Mouse (Mus musculus) intestine, postnatal 0 days (tissue): ENCODE results near the gene Trim41. TPM values are rescaled to one million over a fixed set of nuclear protein-coding genes. Genes with fewer than 3 reads are reported as not detected.
"Not testable (repeated sequence)": the region's sequence is repeated elsewhere in the genome, so short reads cannot be mapped to it uniquely, and the experiment has no call there.

ENCODE experiments used
- ATAC-seq: fragments of 200-750 bp; cut with Nextera tagmentation; 2 replicates; pipeline ENCODE4 v1.8.0; 2017; ENCODE audit warnings: mild to moderate bottlenecking, moderate TSS enrichment, moderate library complexity
- H3K27ac ChIP-seq: fragments of 300-500 bp; sonication (generic); 2 replicates; pipeline ENCODE4 v1.5.1; 2014; ENCODE audit warnings: mild to moderate bottlenecking, low read depth, low read length, moderate library complexity
- H3K27me3 ChIP-seq: fragments of 300-500 bp; sonication (generic); replicated peaks from 2 replicates; pipeline ENCODE4 v1.6.1; 2014; ENCODE audit warnings: low read length, mixed read lengths; ENCODE audit not compliant: control insufficient read depth, insufficient read depth
- H3K36me3 ChIP-seq: fragments of 300-500 bp; sonication (generic); 2 replicates; pipeline ENCODE4 v1.6.1; 2014; ENCODE audit warnings: mild to moderate bottlenecking, moderate library complexity; ENCODE audit not compliant: control insufficient read depth, insufficient read depth
- H3K4me1 ChIP-seq: fragments of 300-500 bp; sonication (generic); replicated peaks from 2 replicates; pipeline ENCODE4 v1.6.1; 2014; ENCODE audit warnings: antibody characterized with exemption, low read length, mixed read lengths; ENCODE audit not compliant: control insufficient read depth, insufficient read depth
- H3K4me2 ChIP-seq: fragments of 300-500 bp; sonication (generic); replicated peaks from 2 replicates; pipeline ENCODE4 v1.6.1; 2014; ENCODE audit warnings: low read depth, mild to moderate bottlenecking, moderate library complexity
- H3K4me3 ChIP-seq: fragments of 300-500 bp; sonication (generic); 2 replicates; pipeline ENCODE4 v1.5.1; 2014; ENCODE audit warnings: low read depth, low read length
- H3K9ac ChIP-seq: fragments of 300-500 bp; sonication (generic); 2 replicates; pipeline ENCODE4 v1.6.1; 2014; ENCODE audit warnings: mild to moderate bottlenecking, low read depth, low read length
- H3K9me3 ChIP-seq: fragments of 300-500 bp; sonication (generic); 2 replicates; pipeline ENCODE4 v1.6.1; 2016; ENCODE audit warnings: mixed run types; ENCODE audit not compliant: control insufficient read depth
- CTCF ChIP-seq: sonication (generic); IDR thresholded peaks from 2 replicates; pipeline ENCODE4 v1.5.1; 2016; ENCODE audit warnings: low read depth, mild to moderate bottlenecking, control low read depth, antibody characterized with exemption, moderate library complexity
- WGBS: fragments of 180-500 bp; shearing (Covaris S2); extraction: QIAGEN DNeasy Blood & Tissue Kit; methylation state at CpG from one replicate; pipeline ENCODE4 v1.1.7; 2014; 5-methylcytosine and 5-hydroxymethylcytosine counted together
- polyA plus RNA-seq: library from polyadenylated mRNA; unstranded; fragments of >200 nt; fragmentation: Nextera tagmentation; extraction: Ambion mirVana; gene quantifications from 2 replicates; pipeline ENCODE4 v1.2.1, GENCODE M21; 2015

Trim41 gene
- polyA plus RNA-seq, 1 experiment from 2014 or later = 4.0 TPM

- TF ChIP-seq CTCF = no peak
- Histone ChIP-seq H3K27ac (no peak overlapping the region), H3K27me3 (no peaks in the 10 kb centered on the region), H3K4me2 (peak overlapping the region; percentile 89), H3K4me3 (peak overlapping the region; percentile 68), H3K9ac (no peak overlapping the region), H3K4me1 (no peaks in the 10 kb centered on the region), H3K36me3 (no peaks in the 10 kb centered on the region), H3K9me3 (no peaks in the 10 kb centered on the region)
- 9% methylated on average over 23 of the region's 23 CpGs for WGBS
- ATAC-seq = no peak
Observed at GRCm38 (mm10) chr11:48852624-48853473, 35.7 kb upstream of the Trim41 start.

GRCm38 (mm10) chr11:48852190-48852589 lies 35.0 kb upstream of the Trim41 start:
- no peak overlapping the region for H3K9ac ChIP-seq
- no peak for ATAC-seq
- no peak overlapping the region for H3K4me3 ChIP-seq
- no peak overlapping the region for H3K27ac ChIP-seq
- 71% methylated on average over 4 of the region's 4 CpGs for WGBS
- H3K4me1 ChIP-seq = no peaks in the 10 kb centered on the region
- no peak overlapping the region for H3K4me2 ChIP-seq
- no peak for TF ChIP-seq CTCF
- H3K27me3 ChIP-seq = no peaks in the 10 kb centered on the region
- no peaks in the 10 kb centered on the region for H3K9me3 ChIP-seq
- no peaks in the 10 kb centered on the region for H3K36me3 ChIP-seq

- no peaks in the 10 kb centered on the region for H3K27me3 ChIP-seq
- no peak overlapping the region for H3K4me3 ChIP-seq
- H3K9me3 ChIP-seq = no peaks in the 10 kb centered on the region
- TF ChIP-seq CTCF = peak; percentile 65
- H3K4me1 ChIP-seq = no peaks in the 10 kb centered on the region
- ATAC-seq = peak; percentile 9; the same call in 1 of the 2 replicates
- no peaks in the 10 kb centered on the region for H3K36me3 ChIP-seq
- H3K27ac ChIP-seq = no peak overlapping the region
- H3K4me2 ChIP-seq = no peak overlapping the region
- no peak overlapping the region for H3K9ac ChIP-seq
- 61% methylated on average over 4 of the region's 4 CpGs for WGBS
Observed at GRCm38 (mm10) chr11:48851270-48851995, 34.3 kb upstream of the Trim41 start.

GRCm38 (mm10) chr11:48850240-48850639 lies 33.1 kb upstream of the Trim41 start:
- WGBS = 28% methylated on average over 2 of the region's 2 CpGs
- no peak overlapping the region for H3K4me3 ChIP-seq
- no peak for ATAC-seq

GRCm38 (mm10) chr11:48846881-48847280 lies 29.7 kb upstream of the Trim41 start:
- no peaks in the 10 kb centered on the region for H3K27me3 ChIP-seq
- 72% methylated on average over 5 of the region's 5 CpGs for WGBS
- H3K4me1 ChIP-seq = no peaks in the 10 kb centered on the region
- no peak overlapping the region for H3K27ac ChIP-seq
- no peaks in the 10 kb centered on the region for H3K9me3 ChIP-seq
- no peaks in the 10 kb centered on the region for H3K36me3 ChIP-seq
- TF ChIP-seq CTCF = no peak
- H3K4me3 ChIP-seq = no peak overlapping the region
- H3K9ac ChIP-seq = no peak overlapping the region
- no peak for ATAC-seq
- no peak overlapping the region for H3K4me2 ChIP-seq

More at GRCm38 (mm10) chr11:48850240-48850639, 33.1 kb upstream of the Trim41 start:
- Histone ChIP-seq H3K27me3 (no peaks in the 10 kb centered on the region), H3K4me2 (no peak overlapping the region), H3K36me3 (no peaks in the 10 kb centered on the region), H3K9me3 (no peaks in the 10 kb centered on the region), H3K9ac (no peak overlapping the region), H3K4me1 (no peaks in the 10 kb centered on the region), H3K27ac (no peak overlapping the region)
- no peak for TF ChIP-seq CTCF

- H3K4me1 ChIP-seq, H3K4me2 ChIP-seq, H3K27ac ChIP-seq, H3K36me3 ChIP-seq, H3K27me3 ChIP-seq, H3K9ac ChIP-seq, H3K9me3 ChIP-seq, H3K4me3 ChIP-seq, ATAC-seq: not testable (repeated sequence)
- 85% methylated on average over 2 of the region's 2 CpGs for WGBS
- 0 out of 2 replicates have a peak, but pooled peaks have one; percentile 8 for TF ChIP-seq CTCF
Observed at GRCm38 (mm10) chr11:48846362-48846761, 29.2 kb upstream of the Trim41 start.
